8 mouse cellular contexts compared by ENCODE assay signal in the genomic region with DNA sequence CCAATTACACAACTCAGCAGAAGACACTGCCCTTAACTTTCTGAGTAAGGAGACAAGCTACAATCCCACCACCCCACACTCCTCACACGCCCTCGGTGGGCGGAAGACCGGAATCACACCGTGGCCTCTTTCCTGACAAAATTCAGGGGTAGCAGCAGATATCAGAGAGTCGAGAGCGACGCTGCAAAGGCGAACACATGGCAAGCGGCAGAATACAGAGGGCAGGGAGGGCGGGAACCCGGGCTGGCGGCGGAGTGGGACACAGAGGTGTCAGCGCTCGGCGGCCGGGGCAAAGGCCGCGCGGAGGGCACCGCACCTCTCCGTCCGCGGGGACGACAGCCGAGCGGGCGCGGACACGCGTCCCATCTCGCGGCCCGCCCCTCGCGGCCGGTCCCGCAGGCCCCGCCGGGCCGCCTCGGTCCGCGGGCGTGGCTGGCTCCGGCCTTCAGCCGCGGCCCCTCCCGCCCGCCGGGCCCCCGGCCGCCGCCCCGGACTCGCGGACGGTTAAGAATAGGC. TPM values are rescaled to one million over a fixed set of nuclear protein-coding genes. Genes with fewer than 3 reads are reported as not detected.
DNase-seq lines count a peak whose midpoint lies in the region; ATAC-seq and TF ChIP-seq lines count a peak whose summit lies in the region.

No protein-coding gene starts in this region.

- WGBS in heart, embryonic 11.5 days (ENCODE audit: insufficient replicate concordance): 0% methylated on average over 21 of the region's 59 CpGs
- 0% methylated on average over 26 of the region's 59 CpGs for WGBS in embryonic facial prominence, embryonic 14.5 days
- WGBS in hindbrain, embryonic 14.5 days: under 1% methylated on average over 25 of the region's 59 CpGs
- 0% methylated on average over 43 of the region's 59 CpGs for WGBS in lung, embryonic 16.5 days
- under 1% methylated on average over 53 of the region's 59 CpGs for WGBS in olfactory bulb, adult 2 months

- peaks cover 20% of the 10 kb centered on the region for H3K4me1 ChIP-seq in heart, embryonic 11.5 days (ENCODE audit: control insufficient read depth, insufficient read depth, low read length)
- no peaks in the 10 kb centered on the region for H3K4me1 ChIP-seq in ES-Bruce4 (ENCODE audit: control insufficient read depth, insufficient read depth, low read length)
- H3K4me1 ChIP-seq in embryonic facial prominence, embryonic 14.5 days (ENCODE audit: control insufficient read depth, insufficient read depth, low read length): peaks cover 9% of the 10 kb centered on the region; the same call in 1 of the 2 replicates
- H3K4me1 ChIP-seq in hindbrain, embryonic 14.5 days (replicated peaks; ENCODE audit: control insufficient read depth, insufficient read depth, low read length): peaks cover 24% of the 10 kb centered on the region
- peaks cover 12% of the 10 kb centered on the region for H3K4me1 ChIP-seq in lung, embryonic 16.5 days (replicated peaks; ENCODE audit: control insufficient read depth, insufficient read depth, low read length)
- peaks cover 4% of the 10 kb centered on the region for H3K4me1 ChIP-seq in olfactory bulb, adult 2 months (ENCODE audit: control insufficient read depth, insufficient read depth, low read length)

- peak overlapping the region; percentile 82 for H3K4me3 ChIP-seq in heart, embryonic 11.5 days (ENCODE audit: low read depth, low read length)
- H3K4me3 ChIP-seq in ES-Bruce4 (ENCODE audit: low read depth, low read length): peak overlapping the region; percentile 98
- H3K4me3 ChIP-seq in embryonic facial prominence, embryonic 14.5 days (ENCODE audit: low read depth, low read length): peak overlapping the region; percentile 79
- peak overlapping the region; percentile 84 for H3K4me3 ChIP-seq in hindbrain, embryonic 14.5 days (replicated peaks; ENCODE audit: low read length)
- H3K4me3 ChIP-seq in lung, embryonic 16.5 days (ENCODE audit: low read length): peak overlapping the region; percentile 72
- peak overlapping the region; percentile 89 for H3K4me3 ChIP-seq in olfactory bulb, adult 2 months (ENCODE audit: insufficient read depth, low read depth, low read length)

- TF ChIP-seq POLR2A in ES-Bruce4 (IDR thresholded peaks at IDR 0.05; ENCODE audit: insufficient read depth, low read length): no peak
- no peak for TF ChIP-seq POLR2A in olfactory bulb, adult 2 months (IDR thresholded peaks at IDR 0.05; ENCODE audit: insufficient read depth, low read depth, low read length)

- TF ChIP-seq CTCF in ES-Bruce4 (IDR thresholded peaks at IDR 0.05; ENCODE audit: low read depth, low read length): no peak
- no peak for TF ChIP-seq CTCF in olfactory bulb, adult 2 months (IDR thresholded peaks at IDR 0.05; ENCODE audit: insufficient read depth, low read depth, low read length)

- H3K9me3 ChIP-seq in heart, embryonic 11.5 days (replicated peaks; ENCODE audit: control insufficient read depth, low read length): no peaks in the 10 kb centered on the region
- H3K9me3 ChIP-seq in ES-Bruce4 (replicated peaks; ENCODE audit: control insufficient read depth, insufficient read depth, low read length, poor library complexity, severe bottlenecking): no peaks in the 10 kb centered on the region
- no peaks in the 10 kb centered on the region for H3K9me3 ChIP-seq in embryonic facial prominence, embryonic 14.5 days (ENCODE audit: control insufficient read depth, low read length)
- no peaks in the 10 kb centered on the region for H3K9me3 ChIP-seq in hindbrain, embryonic 14.5 days (ENCODE audit: control insufficient read depth, low read length)
- no peaks in the 10 kb centered on the region for H3K9me3 ChIP-seq in lung, embryonic 16.5 days (ENCODE audit: control insufficient read depth, low read length)

- peak overlapping the region; percentile 92 for H3K27ac ChIP-seq in heart, embryonic 11.5 days (ENCODE audit: low read depth, low read length)
- no peak overlapping the region for H3K27ac ChIP-seq in ES-Bruce4 (ENCODE audit: insufficient read depth, low read length)
- peak overlapping the region; percentile 87 for H3K27ac ChIP-seq in embryonic facial prominence, embryonic 14.5 days (replicated peaks; ENCODE audit: low read depth, low read length)
- peak overlapping the region; percentile 91 for H3K27ac ChIP-seq in hindbrain, embryonic 14.5 days
- H3K27ac ChIP-seq in lung, embryonic 16.5 days (ENCODE audit: low read length): peak overlapping the region; percentile 84
- peak overlapping the region; percentile 16; the same call in 1 of the 2 replicates for H3K27ac ChIP-seq in olfactory bulb, adult 2 months (ENCODE audit: insufficient read depth, low read depth, low read length)

- TF ChIP-seq EP300 in ES-Bruce4 (IDR thresholded peaks at IDR 0.05; ENCODE audit: insufficient read depth, low read depth, low read length): no peak

- no peaks in the 10 kb centered on the region for H3K36me3 ChIP-seq in heart, embryonic 11.5 days (ENCODE audit: control insufficient read depth, insufficient read depth, low read length)
- no peaks in the 10 kb centered on the region for H3K36me3 ChIP-seq in ES-Bruce4 (ENCODE audit: control insufficient read depth, insufficient read depth, low read length, poor library complexity, severe bottlenecking)
- H3K36me3 ChIP-seq in embryonic facial prominence, embryonic 14.5 days (ENCODE audit: control insufficient read depth, insufficient read depth, low read length): no peaks in the 10 kb centered on the region
- no peaks in the 10 kb centered on the region for H3K36me3 ChIP-seq in hindbrain, embryonic 14.5 days (replicated peaks; ENCODE audit: control insufficient read depth, insufficient read depth)
- no peaks in the 10 kb centered on the region for H3K36me3 ChIP-seq in lung, embryonic 16.5 days (ENCODE audit: control insufficient read depth, insufficient read depth, low read length)

- peak; percentile 68 for ATAC-seq in heart, embryonic 11.5 days (replicated peaks; ENCODE audit: insufficient number of reproducible peaks, low FRiP score, low TSS enrichment)
- peak; percentile 78 for ATAC-seq in embryonic facial prominence, embryonic 14.5 days (ENCODE audit: low read depth)
- peak; percentile 78 for ATAC-seq in hindbrain, embryonic 14.5 days (ENCODE audit: low FRiP score)
- peak; percentile 76 for ATAC-seq in lung, embryonic 16.5 days (ENCODE audit: low read depth)

- H3K9ac ChIP-seq in heart, embryonic 11.5 days (ENCODE audit: low read depth, low read length): peak overlapping the region; percentile 88
- H3K9ac ChIP-seq in ES-Bruce4 (ENCODE audit: low read depth, poor library complexity, severe bottlenecking): peak overlapping the region; percentile 97
- H3K9ac ChIP-seq in embryonic facial prominence, embryonic 14.5 days (ENCODE audit: low read depth, low read length): peak overlapping the region; percentile 91
- H3K9ac ChIP-seq in hindbrain, embryonic 14.5 days: peak overlapping the region; percentile 91
- peak overlapping the region; percentile 88 for H3K9ac ChIP-seq in lung, embryonic 16.5 days (ENCODE audit: low read length)

- intact Hi-C loops in left cerebral cortex, postnatal 14 days (cut with DNase I): loop anchor here (5.0 to 10.0 kb wide), 2 partner anchors 58 to 94 kb away; no protein-coding TSS in a partner anchor

- no peak for DNase-seq in heart, adult 11 months
- peak; percentile 37 for DNase-seq in embryonic facial prominence, embryonic 14.5 days (ENCODE audit: low spot score)
- DNase-seq in hindbrain, embryonic 14.5 days (ENCODE audit: low spot score): peak; percentile 25
- no peak for DNase-seq in left cerebral cortex, postnatal 14 days (ENCODE audit: low spot score in 2 of 2)

- peaks cover 4% of the 10 kb centered on the region; the same call in 1 of the 2 replicates for H3K27me3 ChIP-seq in heart, embryonic 11.5 days (ENCODE audit: control insufficient read depth, insufficient read depth, low read length)
- no peaks in the 10 kb centered on the region for H3K27me3 ChIP-seq in ES-Bruce4 (ENCODE audit: control insufficient read depth, insufficient read depth, low read length, poor library complexity, severe bottlenecking)
- H3K27me3 ChIP-seq in embryonic facial prominence, embryonic 14.5 days (replicated peaks; ENCODE audit: control insufficient read depth, insufficient read depth, low read length): no peaks in the 10 kb centered on the region
- no peaks in the 10 kb centered on the region for H3K27me3 ChIP-seq in hindbrain, embryonic 14.5 days (ENCODE audit: control insufficient read depth, insufficient read depth, low read length)
- H3K27me3 ChIP-seq in lung, embryonic 16.5 days (ENCODE audit: control insufficient read depth, insufficient read depth, low read depth, low read length): no peaks in the 10 kb centered on the region

- H3K4me2 ChIP-seq in heart, embryonic 11.5 days: peak overlapping the region; percentile 86
- peak overlapping the region; percentile 90 for H3K4me2 ChIP-seq in embryonic facial prominence, embryonic 14.5 days (ENCODE audit: low read depth, low read length)
- H3K4me2 ChIP-seq in hindbrain, embryonic 14.5 days (replicated peaks): peak overlapping the region; percentile 84
- H3K4me2 ChIP-seq in lung, embryonic 16.5 days (ENCODE audit: low read depth, low read length): peak overlapping the region; percentile 64

RNA-seq across cellular contexts. Expression of a gene that starts 0.4 kb away (rescaled TPM):
- 72.6 and 77.5 TPM in 2 replicates for polyA plus RNA-seq in heart, embryonic 11.5 days (2014; fragmentation: Nextera tagmentation; extraction: Ambion mirVana)
- 87.7 and 88.6 TPM in 2 replicates for polyA plus RNA-seq in ES-Bruce4 (2011; ENCODE audit: insufficient read depth, insufficient read length, low read depth, missing spikeins)
- 85.5 and 92.9 TPM in 2 replicates for polyA plus RNA-seq in embryonic facial prominence, embryonic 14.5 days (2014; fragmentation: Nextera tagmentation; extraction: Ambion mirVana)
- polyA plus RNA-seq in hindbrain, embryonic 14.5 days (2014; fragmentation: Nextera tagmentation; extraction: Ambion mirVana): 67.8 and 68.5 TPM in 2 replicates
- 126 and 130 TPM in 2 replicates for polyA plus RNA-seq in lung, embryonic 16.5 days (2015; fragmentation: Nextera tagmentation; extraction: Ambion mirVana)
- polyA plus RNA-seq in olfactory bulb, adult 2 months (2012; ENCODE audit: insufficient read depth, insufficient read length, low replicate concordance, missing spikeins): not detected in 2 replicates
- 10 to 100 TPM; 76.5 to 84.1 TPM for total RNA-seq in left cerebral cortex, postnatal 14 days (2021)

Comparison
In these comparisons a context has a peak if more than half of its experiments do, and no peak if none do; other contexts are left out.
1. DNase-seq: peak in embryonic facial prominence, embryonic 14.5 days (single experiment) and hindbrain, embryonic 14.5 days (single experiment); none in heart, adult 11 months (single experiment) and left cerebral cortex, postnatal 14 days (0 of 2).
2. Peak in every context shown above with its lines, with median percentiles within 50 percentile points of each other: ATAC-seq, H3K4me2 ChIP-seq, H3K4me3 ChIP-seq and H3K9ac ChIP-seq.